Mouse (Mus musculus): ENCODE data around the gene Olfr250. TPM values are rescaled to one million over a fixed set of nuclear protein-coding genes. Genes with fewer than 3 reads are reported as not detected.
A peak's percentile ranks its signal among the peaks of the same experiment; 100 is the strongest.
"Not testable (repeated sequence)": the region's sequence is repeated elsewhere in the genome, so short reads cannot be mapped to it uniquely, and the experiment has no call there.

Olfr250 gene
- polyA plus RNA-seq (2014; fragmentation: Nextera tagmentation; extraction: Ambion mirVana) = 0.06 TPM in 1 of 2 replicates, not detected in the other

DNA sequence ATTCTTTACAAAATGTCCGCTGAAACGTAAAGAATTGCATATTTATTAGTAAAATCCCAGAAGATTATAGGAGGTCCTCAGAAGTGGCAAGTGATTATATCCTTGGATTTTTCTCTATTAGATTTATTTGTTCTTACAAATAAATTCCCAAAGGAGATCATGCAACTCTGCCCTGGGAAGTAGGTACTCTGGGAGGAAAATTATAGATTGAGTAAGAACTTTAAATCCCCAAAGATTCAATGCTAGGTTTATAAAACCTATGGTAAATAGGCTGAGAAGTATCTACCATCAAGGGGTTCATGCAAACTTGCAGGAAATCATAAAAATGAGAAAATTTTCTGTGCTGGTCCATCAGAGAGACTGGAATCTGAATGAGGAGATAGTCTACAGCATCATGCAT is at the start of gene Olfr250:
TSS of gene Olfr250 (plus strand) at position 301 of the 400 bp plus-strand sequence.
- H3K4me2 ChIP-seq (ENCODE audit: low read depth, low read length) = no peak within 1 kb of the TSS
- 92% methylated on average over 2 of the region's 2 CpGs for WGBS
- no peaks in the 10 kb centered on the region for H3K36me3 ChIP-seq (ENCODE audit: control insufficient read depth, insufficient read depth, low read length)
- H3K27ac ChIP-seq (replicated peaks; ENCODE audit: low read depth, low read length) = no peak within 1 kb of the TSS
- H3K9ac ChIP-seq (ENCODE audit: low read depth, low read length) = no peak within 1 kb of the TSS
- H3K4me3 ChIP-seq (ENCODE audit: low read depth, low read length) = no peak within 1 kb of the TSS
- H3K9me3 ChIP-seq (ENCODE audit: control insufficient read depth, low read length) = no peaks in the 10 kb centered on the region
- no peaks in the 10 kb centered on the region for H3K4me1 ChIP-seq (ENCODE audit: control insufficient read depth, insufficient read depth, low read length)
- ATAC-seq (ENCODE audit: low read depth) (no peak), DNase-seq (ENCODE audit: low spot score) (no peak)
- no peaks in the 10 kb centered on the region for H3K27me3 ChIP-seq (replicated peaks; ENCODE audit: control insufficient read depth, insufficient read depth, low read length)

DNA sequence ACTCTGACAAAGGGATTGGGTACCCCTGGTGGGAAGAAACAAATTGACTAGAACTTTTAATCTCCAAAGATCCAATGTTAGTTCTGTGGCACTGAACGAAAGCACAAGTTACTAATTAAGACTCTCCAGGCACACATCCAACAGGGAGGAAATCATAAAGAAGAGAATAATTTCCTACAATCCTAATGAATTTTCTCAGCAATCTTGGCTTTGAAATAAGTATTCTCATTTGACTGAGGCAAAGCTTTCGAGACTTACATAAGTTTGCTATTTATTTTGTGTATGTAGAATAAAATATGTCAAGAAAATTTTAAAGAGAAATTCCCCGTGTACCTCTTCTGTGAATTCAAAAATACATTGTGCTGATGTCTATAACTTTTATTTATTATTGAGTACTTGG is 37.9 kb upstream of the Olfr250 start, which contains the start of gene Olfr25:
TSS of gene Olfr25 (plus strand) at position 301 of the 400 bp plus-strand sequence.
- Histone ChIP-seq H3K9ac (ENCODE audit: low read depth, low read length) (no peak within 1 kb of the TSS), H3K4me3 (ENCODE audit: low read depth, low read length) (no peak within 1 kb of the TSS), H3K27ac (replicated peaks; ENCODE audit: low read depth, low read length) (no peak within 1 kb of the TSS), H3K27me3 (replicated peaks; ENCODE audit: control insufficient read depth, insufficient read depth, low read length) (no peaks in the 10 kb centered on the region), H3K4me1 (ENCODE audit: control insufficient read depth, insufficient read depth, low read length) (no peaks in the 10 kb centered on the region), H3K9me3 (ENCODE audit: control insufficient read depth, low read length) (no peaks in the 10 kb centered on the region), H3K36me3 (ENCODE audit: control insufficient read depth, insufficient read depth, low read length) (no peaks in the 10 kb centered on the region), H3K4me2 (ENCODE audit: low read depth, low read length) (no peak within 1 kb of the TSS)
- ATAC-seq (ENCODE audit: low read depth) (no peak), DNase-seq (ENCODE audit: low spot score) (no peak)
- WGBS = 73% methylated on average over 3 of the region's 3 CpGs

DNA sequence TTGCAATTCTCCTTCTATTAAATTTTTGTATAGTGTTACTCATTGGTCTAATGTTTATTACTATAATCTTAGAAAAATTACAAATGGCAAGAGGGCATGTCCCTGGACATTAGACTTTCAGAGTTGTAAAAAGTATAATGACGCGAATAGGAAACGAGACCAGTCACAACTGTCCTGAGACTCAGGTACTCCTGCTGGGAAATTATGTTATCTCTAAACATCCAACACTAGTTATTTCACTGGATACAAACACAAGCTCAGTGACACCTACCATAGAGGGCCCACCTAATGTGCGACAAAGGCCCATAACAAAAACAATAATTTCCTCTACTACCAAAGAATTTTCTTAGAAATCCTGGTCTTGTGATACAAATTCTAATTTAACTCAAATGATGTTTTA is 18.6 kb upstream of the Olfr250 start, which contains the start of gene Olfr898:
TSS of gene Olfr898 (plus strand) at position 301 of the 400 bp plus-strand sequence.
- ATAC-seq (ENCODE audit: low read depth) (no peak), DNase-seq (ENCODE audit: low spot score) (no peak)
- Histone ChIP-seq H3K36me3 (ENCODE audit: control insufficient read depth, insufficient read depth, low read length) (no peaks in the 10 kb centered on the region), H3K27ac (replicated peaks; ENCODE audit: low read depth, low read length) (no peak within 1 kb of the TSS), H3K27me3 (replicated peaks; ENCODE audit: control insufficient read depth, insufficient read depth, low read length) (no peaks in the 10 kb centered on the region), H3K4me1 (ENCODE audit: control insufficient read depth, insufficient read depth, low read length) (no peaks in the 10 kb centered on the region), H3K4me3 (ENCODE audit: low read depth, low read length) (no peak within 1 kb of the TSS), H3K9me3 (ENCODE audit: control insufficient read depth, low read length) (no peaks in the 10 kb centered on the region), H3K4me2 (ENCODE audit: low read depth, low read length) (no peak within 1 kb of the TSS), H3K9ac (ENCODE audit: low read depth, low read length) (no peak within 1 kb of the TSS)
- WGBS = 95% methylated on average over 4 of the region's 4 CpGs

DNA sequence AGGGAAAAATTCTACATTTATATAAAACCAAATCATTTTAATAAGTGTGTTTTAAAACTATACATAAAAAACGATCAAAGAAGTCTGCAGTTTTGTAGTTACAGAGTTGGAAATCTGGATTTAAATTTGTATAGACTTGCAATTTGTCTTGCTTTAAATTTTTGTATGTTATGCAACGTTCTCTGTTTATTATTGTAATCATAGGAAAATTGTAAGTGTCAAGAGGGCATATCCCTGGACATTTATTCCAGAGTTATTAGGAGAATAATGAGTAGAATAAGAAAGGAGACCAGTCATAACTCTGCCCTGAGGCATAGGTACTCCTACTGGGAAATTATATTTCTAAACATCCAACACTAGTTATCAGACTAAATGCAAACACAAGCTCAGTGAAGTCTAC is 10.1 kb downstream of the Olfr250 start, which contains the start of gene Olfr251:
TSS of gene Olfr251 (plus strand) at position 301 of the 400 bp plus-strand sequence.
- 64% methylated on average over 2 of the region's 2 CpGs for WGBS
- ATAC-seq (ENCODE audit: low read depth) (no peak), DNase-seq (ENCODE audit: low spot score) (no peak)
- H3K4me2 ChIP-seq (ENCODE audit: low read depth, low read length) = no peak within 1 kb of the TSS
- no peak within 1 kb of the TSS for H3K4me3 ChIP-seq (ENCODE audit: low read depth, low read length)
- no peaks in the 10 kb centered on the region for H3K9me3 ChIP-seq (ENCODE audit: control insufficient read depth, low read length)
- H3K27ac ChIP-seq (replicated peaks; ENCODE audit: low read depth, low read length) = no peak within 1 kb of the TSS
- H3K36me3 ChIP-seq (ENCODE audit: control insufficient read depth, insufficient read depth, low read length) = no peaks in the 10 kb centered on the region
- no peak within 1 kb of the TSS for H3K9ac ChIP-seq (ENCODE audit: low read depth, low read length)
- H3K27me3 ChIP-seq (replicated peaks; ENCODE audit: control insufficient read depth, insufficient read depth, low read length) = no peaks in the 10 kb centered on the region
- H3K4me1 ChIP-seq (ENCODE audit: control insufficient read depth, insufficient read depth, low read length) = no peaks in the 10 kb centered on the region

DNA sequence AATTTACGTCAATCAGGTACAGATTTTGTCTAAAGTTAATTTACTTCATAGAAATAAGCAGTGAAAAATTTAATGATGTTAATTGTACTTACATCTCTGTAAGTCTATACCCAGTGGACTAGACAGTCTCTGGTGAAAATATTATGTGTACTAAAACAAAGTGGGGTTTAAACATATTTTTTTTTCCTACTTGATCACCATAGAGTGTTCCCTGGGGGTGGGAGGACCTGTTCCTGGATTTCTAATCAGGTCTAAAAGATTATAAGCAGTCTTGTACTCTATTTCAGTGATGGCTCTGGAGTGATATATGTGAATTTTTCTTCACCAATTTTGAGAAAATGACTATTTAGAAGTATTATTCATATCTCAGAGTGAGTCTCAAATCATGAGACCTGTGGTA is 34.7 kb downstream of the Olfr250 start, which contains the start of gene Olfr147:
TSS of gene Olfr147 (plus strand) at position 301 of the 400 bp plus-strand sequence.
- Histone ChIP-seq H3K36me3 (ENCODE audit: control insufficient read depth, insufficient read depth, low read length) (no peaks in the 10 kb centered on the region), H3K4me2 (ENCODE audit: low read depth, low read length) (no peak within 1 kb of the TSS), H3K9ac (ENCODE audit: low read depth, low read length) (no peak within 1 kb of the TSS), H3K27me3 (replicated peaks; ENCODE audit: control insufficient read depth, insufficient read depth, low read length) (no peaks in the 10 kb centered on the region), H3K27ac (replicated peaks; ENCODE audit: low read depth, low read length) (no peak within 1 kb of the TSS), H3K4me3 (ENCODE audit: low read depth, low read length) (no peak within 1 kb of the TSS), H3K9me3 (ENCODE audit: control insufficient read depth, low read length) (no peaks in the 10 kb centered on the region), H3K4me1 (ENCODE audit: control insufficient read depth, insufficient read depth, low read length) (no peaks in the 10 kb centered on the region)
- WGBS = 83% methylated on average over 1 of the region's 1 CpGs
- ATAC-seq (ENCODE audit: low read depth) (no peak), DNase-seq (ENCODE audit: low spot score) (no peak)

DNA sequence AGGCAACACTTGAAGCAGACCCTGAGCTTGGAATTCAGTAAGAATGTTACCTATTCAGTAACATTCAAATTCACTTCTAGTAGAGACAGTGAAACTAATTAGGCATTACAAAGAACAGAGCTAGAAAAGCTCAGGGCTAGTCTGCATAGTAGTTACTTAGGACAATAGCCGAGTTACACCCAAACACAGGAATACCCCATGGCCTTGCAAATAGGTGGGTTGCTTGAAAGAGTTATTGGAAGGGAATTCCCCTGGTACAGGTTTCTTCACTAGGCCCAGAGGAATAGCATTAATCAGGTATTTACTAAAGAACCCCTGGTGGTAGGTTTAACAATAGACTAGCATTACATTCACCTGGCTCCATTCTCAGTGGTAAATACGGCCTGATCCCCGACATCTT is 40.8 kb downstream of the Olfr250 start:
- WGBS = 88% methylated on average over 3 of the region's 3 CpGs
- not testable (repeated sequence) for H3K9me3 ChIP-seq (ENCODE audit: control insufficient read depth, low read length); H3K27me3 ChIP-seq (replicated peaks; ENCODE audit: control insufficient read depth, insufficient read depth, low read length); ATAC-seq (ENCODE audit: low read depth); H3K4me3 ChIP-seq (ENCODE audit: low read depth, low read length); H3K27ac ChIP-seq (replicated peaks; ENCODE audit: low read depth, low read length); H3K4me1 ChIP-seq (ENCODE audit: control insufficient read depth, insufficient read depth, low read length); DNase-seq (ENCODE audit: low spot score); H3K36me3 ChIP-seq (ENCODE audit: control insufficient read depth, insufficient read depth, low read length); H3K4me2 ChIP-seq (ENCODE audit: low read depth, low read length); H3K9ac ChIP-seq (ENCODE audit: low read depth, low read length)

DNA sequence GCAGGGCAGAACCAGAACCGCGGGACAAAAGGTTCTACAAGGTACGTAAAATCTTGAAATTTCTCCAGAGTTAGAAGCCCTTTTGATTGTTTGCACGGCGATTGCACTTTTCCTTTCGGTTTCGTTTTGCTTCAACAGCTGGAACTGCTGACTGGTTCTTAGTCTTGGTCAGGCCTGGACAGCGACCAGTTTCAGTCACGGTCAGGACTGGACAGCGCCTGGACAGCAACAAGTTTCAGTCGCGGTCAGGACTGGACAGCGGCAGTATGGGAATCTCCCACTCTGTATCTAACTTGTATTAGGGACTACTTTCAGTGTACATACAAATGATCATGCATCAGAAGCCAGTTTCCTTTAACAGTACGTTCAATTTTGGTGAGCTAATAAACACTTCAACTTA is 46.8 kb downstream of the Olfr250 start:
- H3K36me3 ChIP-seq (ENCODE audit: control insufficient read depth, insufficient read depth, low read length); ATAC-seq (ENCODE audit: low read depth); H3K27ac ChIP-seq (replicated peaks; ENCODE audit: low read depth, low read length); H3K4me3 ChIP-seq (ENCODE audit: low read depth, low read length); H3K9me3 ChIP-seq (ENCODE audit: control insufficient read depth, low read length); H3K4me1 ChIP-seq (ENCODE audit: control insufficient read depth, insufficient read depth, low read length); H3K4me2 ChIP-seq (ENCODE audit: low read depth, low read length); H3K27me3 ChIP-seq (replicated peaks; ENCODE audit: control insufficient read depth, insufficient read depth, low read length); H3K9ac ChIP-seq (ENCODE audit: low read depth, low read length): not testable (repeated sequence)
- DNase-seq (ENCODE audit: low spot score) = peak; percentile 38
- WGBS = 91% methylated on average over 14 of the region's 14 CpGs

Other genes starting within 250 kb of the Olfr250 start
- gene Olfr890, start 224.4 kb upstream of the Olfr250 start, polyA plus RNA-seq (2014; fragmentation: Nextera tagmentation; extraction: Ambion mirVana) = not detected in 2 replicates
- not detected in 2 replicates for gene Olfr891, start 186.1 kb upstream of the Olfr250 start, polyA plus RNA-seq (2014; fragmentation: Nextera tagmentation; extraction: Ambion mirVana)
- not detected in 2 replicates for gene Olfr893, start 158.5 kb upstream of the Olfr250 start, polyA plus RNA-seq (2014; fragmentation: Nextera tagmentation; extraction: Ambion mirVana)
- 0.07 TPM in 1 of 2 replicates, not detected in the other for gene Olfr894, start 148.8 kb upstream of the Olfr250 start, polyA plus RNA-seq (2014; fragmentation: Nextera tagmentation; extraction: Ambion mirVana)
- gene Olfr143, start 114.1 kb upstream of the Olfr250 start, polyA plus RNA-seq (2014; fragmentation: Nextera tagmentation; extraction: Ambion mirVana) = not detected in 2 replicates
- not detected in 2 replicates for gene Olfr895, start 99.0 kb upstream of the Olfr250 start, polyA plus RNA-seq (2014; fragmentation: Nextera tagmentation; extraction: Ambion mirVana)
- not detected in 2 replicates for gene Olfr896-ps1, start 75.8 kb upstream of the Olfr250 start, polyA plus RNA-seq (2014; fragmentation: Nextera tagmentation; extraction: Ambion mirVana)
- 0.07 TPM in 1 of 2 replicates, not detected in the other for gene Olfr25, start 37.8 kb upstream of the Olfr250 start, polyA plus RNA-seq (2014; fragmentation: Nextera tagmentation; extraction: Ambion mirVana)
- not detected in 2 replicates for gene Olfr898, start 18.5 kb upstream of the Olfr250 start, polyA plus RNA-seq (2014; fragmentation: Nextera tagmentation; extraction: Ambion mirVana)
- gene Olfr251, start 10.2 kb downstream of the Olfr250 start, polyA plus RNA-seq (2014; fragmentation: Nextera tagmentation; extraction: Ambion mirVana) = not detected in 2 replicates
- gene Olfr147, start 34.8 kb downstream of the Olfr250 start, polyA plus RNA-seq (2014; fragmentation: Nextera tagmentation; extraction: Ambion mirVana) = not detected in 2 replicates
- not detected in 2 replicates for gene Olfr901, start 62.6 kb downstream of the Olfr250 start, polyA plus RNA-seq (2014; fragmentation: Nextera tagmentation; extraction: Ambion mirVana)
- gene Olfr902, start 80.8 kb downstream of the Olfr250 start, polyA plus RNA-seq (2014; fragmentation: Nextera tagmentation; extraction: Ambion mirVana) = not detected in 2 replicates
- gene Olfr904, start 96.2 kb downstream of the Olfr250 start, polyA plus RNA-seq (2014; fragmentation: Nextera tagmentation; extraction: Ambion mirVana) = 0.06 TPM in 1 of 2 replicates, not detected in the other
- gene Olfr905, start 104.2 kb downstream of the Olfr250 start, polyA plus RNA-seq (2014; fragmentation: Nextera tagmentation; extraction: Ambion mirVana) = 0.13 TPM in 1 of 2 replicates, not detected in the other
- gene Olfr906, start 120.2 kb downstream of the Olfr250 start, polyA plus RNA-seq (2014; fragmentation: Nextera tagmentation; extraction: Ambion mirVana) = not detected in 2 replicates
- not detected in 2 replicates for gene Olfr907, start 128.9 kb downstream of the Olfr250 start, polyA plus RNA-seq (2014; fragmentation: Nextera tagmentation; extraction: Ambion mirVana)
- gene Olfr911-ps1, start 154.7 kb downstream of the Olfr250 start, polyA plus RNA-seq (2014; fragmentation: Nextera tagmentation; extraction: Ambion mirVana) = not detected in 2 replicates
- gene Olfr910, start 171.0 kb downstream of the Olfr250 start, polyA plus RNA-seq (2014; fragmentation: Nextera tagmentation; extraction: Ambion mirVana) = 0.08 TPM in 1 of 2 replicates, not detected in the other
- 0.04 TPM in 1 of 2 replicates, not detected in the other for gene Olfr912, start 213.3 kb downstream of the Olfr250 start, polyA plus RNA-seq (2014; fragmentation: Nextera tagmentation; extraction: Ambion mirVana)
- gene Olfr913, start 225.9 kb downstream of the Olfr250 start, polyA plus RNA-seq (2014; fragmentation: Nextera tagmentation; extraction: Ambion mirVana) = not detected in 2 replicates
- not detected in 2 replicates for gene Olfr914, start 238.2 kb downstream of the Olfr250 start, polyA plus RNA-seq (2014; fragmentation: Nextera tagmentation; extraction: Ambion mirVana)